Mouse (Mus musculus) frontal cortex, postnatal 36 days (tissue): Measurements from ENCODE around the gene Pus7.
"Not testable (repeated sequence)": the region's sequence is repeated elsewhere in the genome, so short reads cannot be mapped to it uniquely, and the experiment has no call there.

Experiments used
- DNase-seq, 2 experiments: peaks; one replicate each; pipeline ENCODE4 v3.0.0; 2022; ENCODE audit warnings: low spot score in 2 of 2

Pus7 gene

DNA sequence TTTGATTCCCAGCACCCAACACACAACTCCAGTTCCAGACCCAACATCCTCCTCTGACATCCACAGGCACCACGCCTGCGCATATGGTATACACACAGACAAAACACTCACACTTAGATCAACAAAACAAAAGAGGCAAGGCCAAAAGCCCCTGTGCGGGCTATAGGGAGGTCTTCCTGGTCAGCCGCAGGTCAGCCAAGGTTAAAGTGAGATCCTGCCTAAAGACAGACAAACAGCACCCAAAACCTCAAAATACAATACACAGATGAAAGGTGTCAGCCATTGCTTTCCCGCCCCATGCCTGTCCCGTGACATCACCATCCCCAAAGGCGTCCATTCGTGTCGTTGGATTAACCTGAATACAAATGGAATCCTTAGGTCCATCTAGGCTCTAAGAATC, 27.9 kb downstream of the Pus7 start:
- DNase-seq, result no peak

DNA sequence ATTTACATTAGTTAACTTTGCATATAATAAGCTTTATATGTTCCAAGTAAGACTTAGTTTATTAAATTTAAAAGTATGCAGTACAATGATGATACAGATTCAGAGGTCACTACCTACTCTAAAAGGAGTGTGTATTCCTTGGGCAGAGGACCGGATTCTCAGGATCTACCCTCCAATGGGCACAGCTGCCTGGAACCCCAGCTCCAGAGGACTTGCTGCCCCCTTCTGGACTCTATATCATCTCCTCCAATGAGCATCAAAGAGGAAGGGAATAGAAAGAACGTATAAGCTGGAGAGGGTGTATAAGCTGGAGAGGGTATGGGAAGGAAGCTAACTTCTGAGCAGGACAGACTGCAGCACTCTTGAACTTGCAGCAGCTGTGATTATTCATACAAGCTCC, 33.6 kb downstream of the Pus7 start:
- no peak for DNase-seq

DNA sequence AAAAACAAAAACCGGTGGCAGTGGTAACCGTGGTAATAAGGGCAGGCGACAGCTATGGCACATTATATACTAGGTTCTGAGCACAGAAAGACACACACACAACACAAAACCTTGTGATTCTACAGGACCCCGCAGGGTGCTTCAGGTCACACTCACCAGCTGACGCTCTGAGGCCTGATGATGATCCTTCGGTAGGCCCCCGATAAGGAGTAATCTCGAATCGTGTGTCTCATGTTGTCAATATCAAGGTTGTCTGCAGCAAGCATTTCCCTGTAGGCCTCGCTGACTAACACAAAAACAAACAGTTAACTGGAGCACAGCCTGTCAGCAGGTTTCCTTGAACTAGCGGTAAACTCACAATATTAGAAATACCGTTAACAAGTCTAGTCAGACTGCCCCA, 40.2 kb downstream of the Pus7 start:
- DNase-seq, result no peak

DNA sequence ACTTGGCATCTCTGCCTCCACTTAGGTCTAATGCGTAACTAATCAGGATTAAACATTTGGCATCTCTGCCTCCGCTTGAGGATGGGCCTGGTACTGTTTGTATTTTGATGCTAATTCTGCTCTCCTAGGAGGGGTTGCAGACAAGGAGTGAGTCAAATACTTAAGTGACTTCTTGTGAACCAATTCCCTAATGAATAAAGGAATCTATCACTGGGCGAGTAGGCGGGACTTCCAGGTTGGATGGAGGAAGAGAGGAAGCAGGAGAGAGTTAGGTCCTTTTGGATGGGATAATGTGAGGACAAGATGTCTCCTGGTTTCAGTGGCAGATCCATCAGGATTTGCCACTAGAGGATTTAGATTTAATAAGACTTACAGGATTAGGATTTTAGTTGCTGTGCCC, 46.4 kb downstream of the Pus7 start:
- no peak for DNase-seq

DNA sequence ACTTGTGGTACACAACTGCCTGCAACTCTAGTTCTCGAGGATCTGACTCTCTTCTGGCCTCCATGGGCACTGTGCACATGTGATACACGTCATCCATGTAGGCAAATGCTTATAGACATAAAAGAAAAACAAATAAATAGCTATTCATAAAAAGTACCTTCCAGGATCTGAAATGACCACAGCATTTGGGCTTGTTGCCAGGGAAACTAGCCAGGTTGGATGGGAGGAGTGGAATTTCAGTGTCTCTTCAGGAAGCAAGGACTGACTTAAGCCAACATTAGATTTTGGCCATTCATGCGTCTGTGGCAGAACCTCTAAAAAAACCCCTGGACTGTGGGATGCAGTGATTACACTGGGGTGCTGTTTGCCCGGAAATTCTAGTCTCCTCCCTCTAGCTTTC, 47.1 kb downstream of the Pus7 start:
- no peak for DNase-seq

DNA sequence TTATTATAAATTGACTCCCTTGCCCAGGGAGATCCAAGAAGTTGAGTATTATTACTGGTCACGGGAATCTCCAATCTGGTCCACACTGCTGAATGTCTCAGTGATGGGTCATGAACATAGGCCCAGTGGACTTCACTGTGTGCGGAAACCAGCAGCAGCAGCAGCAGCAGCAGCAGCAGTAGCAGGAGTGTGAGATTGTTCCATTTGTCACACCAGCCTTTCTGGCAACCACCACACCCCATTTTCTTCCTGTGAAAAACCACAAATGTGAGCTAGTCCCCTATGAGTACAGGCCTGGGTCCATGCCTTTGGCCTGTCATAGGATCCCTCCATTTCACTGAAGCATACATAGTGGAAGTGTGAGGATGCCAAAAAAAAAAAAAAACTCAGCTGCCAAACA, 61.6 kb downstream of the Pus7 start:
- no peak for DNase-seq

DNA sequence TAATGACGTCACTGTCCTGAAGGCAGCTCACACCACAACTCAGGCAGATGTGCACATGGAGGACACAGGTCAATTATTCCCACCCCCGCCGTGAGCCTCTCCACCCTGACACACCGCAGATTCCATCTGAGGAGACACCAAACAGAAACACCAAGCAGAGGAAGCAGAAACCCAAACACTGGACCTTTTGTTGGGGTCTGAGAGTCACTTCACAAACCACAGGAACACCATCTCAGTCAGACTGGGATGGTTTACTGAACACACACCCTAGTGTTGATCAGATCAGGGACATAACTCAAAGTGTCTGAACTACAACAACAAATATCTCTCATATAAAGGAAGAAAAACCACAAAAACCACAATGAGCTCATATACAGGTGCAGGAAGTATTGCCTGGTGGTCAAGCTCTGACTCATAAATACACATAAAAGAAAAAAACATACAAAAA, 64.6 kb downstream of the Pus7 start:
- DNase-seq, result no peak

DNA sequence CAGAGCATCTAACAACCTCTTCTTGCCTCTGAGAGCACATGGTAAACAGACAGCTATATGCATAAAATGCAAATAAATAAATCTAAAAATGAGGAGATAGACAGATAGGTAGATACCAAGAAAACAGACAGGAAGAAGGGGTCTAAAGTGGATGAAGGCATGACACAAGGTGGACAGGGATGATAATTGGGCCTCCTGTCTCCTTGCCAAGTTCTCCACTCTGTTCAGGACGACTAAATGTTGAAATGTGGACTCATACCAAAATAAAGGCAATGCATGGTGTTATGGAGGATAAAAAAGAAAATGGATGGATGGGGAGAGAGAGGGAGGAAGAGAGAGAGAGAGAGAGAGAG, 65.4 kb downstream of the Pus7 start:
- no peak for DNase-seq

DNA sequence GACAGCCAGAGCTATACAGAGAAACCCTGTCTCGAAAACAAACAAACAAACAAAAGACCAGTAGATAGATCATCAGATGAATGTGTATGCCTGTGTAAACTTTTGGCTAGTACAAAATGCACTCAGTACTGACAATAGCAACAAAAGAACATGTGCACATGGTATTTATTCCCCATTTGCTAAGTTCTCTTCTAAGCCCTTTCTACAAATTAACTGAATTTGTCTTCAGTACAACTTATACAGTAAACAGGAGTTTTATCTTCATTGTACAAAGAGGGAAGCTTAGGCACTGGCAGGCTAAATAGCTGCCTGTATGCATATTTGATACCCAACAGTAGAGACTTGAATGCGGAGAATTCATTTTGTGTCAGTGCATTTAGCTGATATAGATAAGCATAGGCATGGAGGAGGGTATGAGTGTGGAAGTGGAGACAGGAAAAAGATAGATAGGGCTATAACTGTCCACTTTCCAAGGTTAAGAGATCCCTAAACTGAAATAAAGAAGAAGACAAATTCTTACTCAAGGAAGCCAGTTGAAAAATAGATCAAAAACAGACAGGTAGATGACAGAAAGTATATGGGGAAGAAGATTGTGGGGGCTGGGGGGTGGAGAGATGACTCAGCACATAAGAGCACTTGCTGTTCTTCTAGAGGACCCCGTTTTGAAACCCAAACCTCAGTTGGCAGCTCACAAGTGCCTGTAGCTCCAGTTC, 65.9 kb downstream of the Pus7 start:
- no peak for DNase-seq

DNA sequence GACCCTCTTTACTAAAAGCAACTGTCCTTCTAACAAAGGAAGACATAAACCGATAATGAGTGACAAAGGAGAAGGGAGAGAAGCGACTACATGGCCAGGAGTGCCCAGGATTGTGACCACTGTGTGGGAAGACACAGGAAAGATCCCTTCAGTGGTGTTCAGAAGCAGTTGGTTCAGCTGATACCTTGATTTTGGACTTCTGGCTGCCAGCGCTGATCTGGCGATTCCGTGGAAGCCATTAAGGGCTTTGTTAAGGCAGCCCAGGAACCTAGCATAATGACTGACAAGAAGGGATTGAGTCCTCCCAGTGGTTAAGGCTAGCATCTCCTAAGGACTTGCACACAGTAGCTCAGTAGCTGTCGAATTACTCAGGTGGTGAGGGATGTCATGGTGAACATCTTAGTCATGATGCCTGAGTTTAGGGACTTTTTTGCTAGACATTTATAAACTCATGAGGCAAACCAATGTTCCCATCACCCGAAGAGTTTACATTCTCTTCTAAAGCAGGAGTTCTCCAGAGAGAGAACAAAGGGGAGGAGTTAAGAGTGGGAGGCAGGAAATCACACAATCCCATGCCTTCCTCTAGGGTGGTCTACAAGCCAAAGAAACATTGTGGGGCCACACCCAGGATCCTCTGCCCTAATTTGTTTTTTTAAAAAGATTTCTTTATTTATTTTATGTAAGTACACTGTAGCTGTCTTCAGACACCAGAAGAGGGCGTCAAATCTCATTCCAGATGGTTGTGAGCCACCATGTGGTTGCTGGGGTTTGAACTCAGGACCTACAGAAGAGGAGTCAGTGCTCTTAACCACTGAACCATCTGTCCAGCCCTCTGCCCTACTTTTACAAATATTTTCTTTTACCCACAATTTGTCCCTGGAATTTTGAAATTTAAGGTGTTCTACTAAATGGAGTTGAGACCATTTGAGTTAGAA, 69.8 kb downstream of the Pus7 start:
- no peak for DNase-seq

DNA sequence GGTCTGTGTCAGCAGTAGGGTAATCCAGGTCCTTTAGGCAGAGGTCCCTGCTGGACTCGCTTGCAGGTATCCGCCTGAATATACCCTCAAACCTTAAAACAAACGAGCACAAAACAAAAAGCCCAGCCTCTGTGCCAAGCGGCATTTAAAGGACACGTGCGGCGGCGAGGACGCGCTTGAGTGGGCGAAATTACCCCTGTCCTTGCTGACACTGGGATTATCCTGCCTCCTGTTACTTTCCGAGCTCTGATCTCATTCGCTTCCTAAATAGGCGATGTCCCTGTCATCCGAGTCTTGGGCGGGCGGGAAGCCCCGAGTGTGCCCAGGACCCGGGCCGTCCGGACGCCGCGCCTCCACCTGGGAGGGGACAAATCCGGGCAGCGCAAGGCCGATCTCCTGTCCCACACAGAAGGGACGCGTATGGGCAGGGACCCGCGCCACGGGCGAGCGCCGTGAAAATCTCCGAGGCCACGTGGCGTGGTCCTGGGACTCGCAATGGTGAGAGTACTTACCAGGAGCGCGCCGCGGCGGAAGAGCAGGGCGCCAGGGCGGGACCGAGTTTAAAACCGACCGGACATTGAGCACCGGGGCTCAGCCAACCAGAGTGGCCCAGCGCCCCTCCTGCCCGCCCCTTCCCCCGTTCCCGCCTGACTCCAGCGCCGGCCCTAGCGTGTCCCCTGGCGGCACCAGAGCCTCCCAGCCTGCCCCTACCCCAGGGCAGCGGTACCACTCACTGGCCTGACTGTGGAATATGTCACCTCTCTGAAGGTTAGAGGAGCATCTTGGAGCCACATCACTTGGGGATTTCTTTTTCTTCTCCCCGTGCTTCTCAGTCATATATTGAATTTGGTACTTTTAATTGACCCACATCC, 71.1 kb downstream of the Pus7 start:
- DNase-seq, result peak; percentile 47 to 54

DNA sequence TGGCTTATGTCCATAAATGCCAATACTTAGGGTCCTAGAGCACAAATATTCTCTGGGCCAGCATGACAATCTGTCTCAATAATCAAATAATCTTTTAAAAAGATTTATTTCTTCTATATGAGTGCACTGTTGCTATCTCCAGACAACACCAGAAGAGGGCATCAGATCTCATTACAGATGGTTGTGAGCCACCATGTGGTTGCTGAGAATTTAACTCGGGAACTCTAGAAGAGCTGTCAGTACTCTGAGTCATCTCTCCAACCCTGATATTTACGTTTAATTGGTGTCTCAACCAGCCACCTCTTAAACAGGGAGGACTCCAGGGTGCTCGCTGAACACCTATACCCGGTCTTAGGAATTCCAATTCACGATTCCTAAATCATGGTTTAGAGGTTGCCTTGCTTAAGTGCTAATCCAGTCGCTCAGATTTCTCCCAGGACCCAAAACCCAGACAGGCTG, 71.8 kb downstream of the Pus7 start:
- DNase-seq, result peak; percentile 11 to 53

DNA sequence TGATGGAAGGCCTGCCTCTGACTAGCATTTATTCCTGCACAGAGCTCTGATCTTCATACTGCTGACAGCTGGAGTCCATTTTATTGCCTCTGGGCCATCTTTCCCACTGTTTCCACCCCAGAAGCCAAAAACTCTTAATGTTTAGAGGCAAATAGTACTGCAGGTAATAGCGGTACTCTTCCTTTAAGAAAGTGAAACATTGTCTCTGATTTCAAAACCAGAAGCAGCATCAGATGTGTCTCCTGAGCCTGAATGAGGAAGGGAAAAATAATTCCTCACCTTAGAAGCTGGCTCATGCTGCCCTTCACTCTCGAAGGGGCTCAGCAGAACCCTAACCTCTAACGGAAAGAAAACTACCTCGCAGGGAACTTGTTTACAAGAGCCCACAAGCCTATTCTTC, 72.3 kb downstream of the Pus7 start:
- no peak for DNase-seq

DNA sequence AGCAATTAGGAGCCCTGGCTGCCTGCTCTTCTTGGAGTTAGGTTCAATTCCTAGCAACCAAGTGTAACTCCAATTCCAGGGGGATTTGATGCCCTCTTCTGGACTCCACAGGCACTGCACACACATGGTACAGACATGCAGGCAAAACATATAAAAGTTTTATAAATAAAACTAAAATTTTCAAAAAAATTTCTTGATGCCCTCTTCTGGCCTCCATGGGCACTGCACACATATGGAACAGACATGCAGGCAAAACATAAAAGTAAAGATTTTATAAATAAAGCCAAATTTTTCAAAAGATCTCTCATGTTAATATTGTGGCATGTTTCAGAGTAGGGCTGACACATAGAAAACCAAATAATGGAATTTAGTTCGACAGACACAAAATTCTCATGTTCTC, 73.8 kb downstream of the Pus7 start:
- no peak for DNase-seq

DNA sequence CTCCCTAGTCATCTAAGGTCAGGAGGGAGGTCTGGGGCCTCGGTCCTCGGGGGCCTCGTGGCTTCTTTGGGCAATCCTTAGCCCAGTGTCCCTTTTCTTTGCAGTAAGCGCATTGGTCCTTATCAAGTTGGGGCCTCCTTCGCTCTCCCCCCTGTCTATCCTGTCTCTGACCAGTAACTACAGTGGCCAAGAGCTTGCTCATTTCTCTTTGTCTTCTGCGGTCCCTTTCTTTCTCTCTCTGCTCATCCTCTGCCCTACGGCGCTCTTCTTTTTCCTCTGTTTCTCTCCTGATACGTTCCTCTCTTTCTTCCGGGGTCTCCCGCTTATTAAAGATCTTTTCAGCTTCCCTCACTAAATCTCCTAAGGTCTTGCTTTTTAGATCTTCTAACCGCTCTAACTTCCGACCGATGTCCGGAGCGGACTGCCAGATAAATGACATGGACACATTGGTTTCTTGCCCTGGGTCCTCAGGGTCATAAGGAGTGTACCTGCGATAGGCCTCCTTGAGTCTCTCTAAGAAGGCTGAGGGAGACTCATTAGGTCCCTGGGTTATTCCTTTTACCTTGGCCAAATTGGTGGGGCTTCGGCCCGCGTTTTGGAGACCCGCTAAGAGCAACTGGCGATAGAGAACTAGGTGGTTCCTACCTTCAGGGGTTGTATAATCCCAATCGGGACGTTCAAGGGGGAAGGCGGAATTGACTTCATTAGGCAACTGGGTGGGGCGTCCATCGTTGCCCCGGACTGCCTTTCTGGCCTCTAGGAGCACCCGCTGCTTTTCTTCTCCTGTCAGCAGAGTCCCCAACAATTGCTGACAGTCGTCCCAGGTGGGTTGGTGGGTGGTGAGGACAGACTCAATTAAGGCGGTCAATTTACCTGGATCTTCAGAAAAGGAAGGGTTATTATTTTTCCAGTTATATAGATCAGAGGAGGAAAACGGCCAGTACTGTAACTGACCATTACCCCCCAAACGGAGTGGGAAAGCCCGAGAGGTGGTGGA, 76.6 kb downstream of the Pus7 start:
- DNase-seq, result not testable (repeated sequence)

DNA sequence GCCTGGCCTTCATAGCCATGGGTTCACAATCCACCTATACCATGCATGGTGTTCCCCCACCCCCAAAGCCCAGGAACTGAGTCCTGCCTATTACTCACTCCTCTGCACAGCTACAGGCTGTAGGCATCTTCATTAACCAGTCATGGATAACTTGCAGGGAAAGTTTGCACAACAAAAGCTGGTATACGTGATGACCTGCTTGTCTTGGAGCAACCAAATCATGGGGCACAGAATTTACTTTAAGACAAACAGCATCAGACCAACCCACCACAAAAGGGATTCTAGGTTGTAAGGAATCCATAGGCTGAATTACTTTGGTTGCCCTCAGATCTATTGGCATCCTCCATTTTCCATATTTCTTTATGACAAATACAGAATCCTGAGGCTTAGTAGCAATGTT, 86.1 kb downstream of the Pus7 start:
- DNase-seq, result no peak
